Mouse (Mus musculus) thymus, adult 2 months (tissue): ENCODE results near the gene Mrap. TPM values are rescaled to one million over a fixed set of nuclear protein-coding genes. Genes with fewer than 3 reads are reported as not detected.

ENCODE experiments used
- DNase-seq: peaks from one replicate; pipeline ENCODE4 v3.0.0; 2021
- H3K27ac ChIP-seq: fragments of 200-500 bp; 2 replicates; pipeline ENCODE4 v1.5.1; 2012; ENCODE audit warnings: low read length, control low read depth; ENCODE audit not compliant: control insufficient read depth, insufficient read depth
- H3K27me3 ChIP-seq: fragments of 200-500 bp; 2 replicates; pipeline ENCODE4 v1.6.1; 2012; ENCODE audit warnings: mild to moderate bottlenecking, low read length, moderate library complexity, mixed read lengths; ENCODE audit not compliant: control insufficient read depth, insufficient read depth
- H3K36me3 ChIP-seq: fragments of 200-500 bp; 2 replicates; pipeline ENCODE4 v1.6.1; 2012; ENCODE audit warnings: mild to moderate bottlenecking, low read length, moderate library complexity; ENCODE audit not compliant: control insufficient read depth, insufficient read depth
- H3K4me1 ChIP-seq: fragments of 200-500 bp; replicated peaks from 2 replicates; pipeline ENCODE4 v1.6.1; 2012; ENCODE audit warnings: low read length; ENCODE audit not compliant: control insufficient read depth, insufficient read depth
- H3K4me3 ChIP-seq: fragments of 200-500 bp; 2 replicates; pipeline ENCODE4 v1.5.1; 2012; ENCODE audit warnings: mild to moderate bottlenecking, low read length, control low read depth, moderate library complexity; ENCODE audit not compliant: control insufficient read depth, insufficient read depth
- CTCF ChIP-seq: fragments of 200-500 bp; IDR thresholded peaks from 2 replicates; pipeline ENCODE4 v1.5.1; 2012; ENCODE audit warnings: mild to moderate bottlenecking, control low read depth, low read length, moderate library complexity, borderline replicate concordance; ENCODE audit not compliant: control insufficient read depth, poor library complexity, insufficient read depth; ENCODE audit errors: extremely low read depth
- POLR2A ChIP-seq: fragments of 200-500 bp; IDR thresholded peaks from 2 replicates; pipeline ENCODE4 v1.6.1; 2012; ENCODE audit warnings: mild to moderate bottlenecking, low read length, control low read depth, moderate library complexity; ENCODE audit not compliant: control insufficient read depth, poor library complexity, insufficient read depth; ENCODE audit errors: extremely low read depth
- WGBS: fragments of 180-500 bp; shearing (Covaris S2); methylation state at CpG from one replicate; pipeline ENCODE4 v1.1.7; 2018; 5-methylcytosine and 5-hydroxymethylcytosine counted together
- polyA plus RNA-seq: library from polyadenylated mRNA; depleted of rRNA; stranded (reverse); fragments of >200 nt; gene quantifications from 2 replicates; pipeline ENCODE4 v1.2.3, GENCODE M21; 2012

Mrap gene
- polyA plus RNA-seq, 1 experiment: 41.1 TPM

DNA sequence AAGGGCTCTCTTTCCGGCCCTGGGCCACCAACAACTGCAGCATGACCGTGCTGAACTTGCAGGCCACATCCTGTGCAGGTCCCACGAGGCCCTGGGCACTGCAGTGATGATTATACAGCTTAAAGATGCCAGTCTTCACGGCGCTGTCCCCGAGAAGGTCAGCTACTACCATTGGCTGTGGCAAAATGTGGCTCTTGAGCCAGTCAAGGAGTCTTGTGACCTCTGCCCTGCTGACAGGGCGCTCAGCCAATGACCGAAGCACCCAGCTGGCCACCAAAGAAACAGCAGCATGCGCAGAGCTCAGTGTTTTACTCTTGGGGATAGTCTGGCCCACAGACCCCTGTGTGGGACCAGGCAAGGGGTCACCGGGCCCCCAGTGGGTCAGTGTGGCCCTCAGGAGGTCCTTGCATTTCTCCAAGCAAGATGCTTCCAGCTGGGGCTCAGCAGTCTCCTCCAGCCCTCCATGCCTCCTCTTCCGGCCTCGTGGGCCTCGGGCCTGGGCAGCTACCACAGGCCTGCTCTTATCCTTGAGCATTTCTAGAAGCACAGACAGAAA is 15.5 kb downstream of the Mrap start:
- WGBS: 92% methylated on average over 13 of the region's 13 CpGs
- Histone ChIP-seq H3K36me3 (0 out of 2 replicates have a peak, but pooled peaks cover 5% of the 10 kb centered on the region), H3K27me3 (no peaks in the 10 kb centered on the region), H3K27ac (no peak overlapping the region), H3K4me1 (no peaks in the 10 kb centered on the region), H3K4me3 (no peak overlapping the region)
- no peak for TF ChIP-seq POLR2A
- no peak for TF ChIP-seq CTCF
- DNase-seq: no peak

DNA sequence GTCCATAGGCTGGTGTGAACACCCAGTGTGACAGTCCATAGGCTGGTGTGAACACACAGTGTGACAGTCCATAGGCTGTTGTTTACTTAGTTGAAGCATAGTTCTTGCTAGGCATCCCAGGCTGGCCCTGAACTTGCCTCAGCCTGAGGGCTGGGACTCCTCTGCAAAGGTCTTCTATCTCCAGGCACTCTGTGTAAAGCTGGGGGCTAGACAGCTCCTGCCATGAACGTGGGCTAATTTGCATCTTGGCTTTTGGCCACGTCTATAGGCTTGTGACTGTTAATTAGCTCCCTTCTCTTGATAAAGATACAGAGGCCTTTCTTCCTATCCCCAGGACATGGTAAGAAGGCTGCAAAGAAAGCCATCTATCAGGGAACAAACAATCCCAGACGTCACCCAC is 21.3 kb downstream of the Mrap start:
- TF ChIP-seq POLR2A: no peak
- no peak for TF ChIP-seq CTCF
- Histone ChIP-seq H3K4me3 (no peak overlapping the region), H3K27ac (no peak overlapping the region), H3K36me3 (peaks cover 9% of the 10 kb centered on the region; the same call in 1 of the 2 replicates), H3K4me1 (no peaks in the 10 kb centered on the region), H3K27me3 (no peaks in the 10 kb centered on the region)
- DNase-seq: no peak
- WGBS: 88% methylated on average over 3 of the region's 3 CpGs

DNA sequence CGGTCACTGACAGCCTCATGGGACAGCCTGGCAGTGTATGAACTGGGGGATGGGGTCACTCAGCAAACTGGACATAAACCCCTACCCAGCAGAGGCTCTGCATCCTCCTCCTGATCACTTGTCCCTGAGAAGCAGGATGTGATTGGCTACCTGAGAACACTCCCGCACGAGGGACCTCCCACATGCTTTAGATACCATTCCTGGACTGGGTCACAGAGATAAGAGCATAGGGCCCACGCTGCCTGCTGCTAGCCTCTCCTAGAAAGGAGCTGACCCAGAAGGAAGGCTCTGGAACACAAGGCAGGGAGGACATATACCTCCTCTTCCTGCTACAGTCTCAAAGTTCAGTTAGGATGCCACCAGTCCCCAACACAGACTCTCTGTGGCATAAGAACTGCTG is 22.5 kb downstream of the Mrap start:
- no peak for DNase-seq
- H3K27me3 ChIP-seq: no peaks in the 10 kb centered on the region
- no peak overlapping the region for H3K27ac ChIP-seq
- H3K36me3 ChIP-seq: peaks cover 9% of the 10 kb centered on the region; the same call in 1 of the 2 replicates
- no peaks in the 10 kb centered on the region for H3K4me1 ChIP-seq
- H3K4me3 ChIP-seq: no peak overlapping the region
- 92% methylated on average over 4 of the region's 4 CpGs for WGBS
- TF ChIP-seq POLR2A (no peak), CTCF (no peak)

DNA sequence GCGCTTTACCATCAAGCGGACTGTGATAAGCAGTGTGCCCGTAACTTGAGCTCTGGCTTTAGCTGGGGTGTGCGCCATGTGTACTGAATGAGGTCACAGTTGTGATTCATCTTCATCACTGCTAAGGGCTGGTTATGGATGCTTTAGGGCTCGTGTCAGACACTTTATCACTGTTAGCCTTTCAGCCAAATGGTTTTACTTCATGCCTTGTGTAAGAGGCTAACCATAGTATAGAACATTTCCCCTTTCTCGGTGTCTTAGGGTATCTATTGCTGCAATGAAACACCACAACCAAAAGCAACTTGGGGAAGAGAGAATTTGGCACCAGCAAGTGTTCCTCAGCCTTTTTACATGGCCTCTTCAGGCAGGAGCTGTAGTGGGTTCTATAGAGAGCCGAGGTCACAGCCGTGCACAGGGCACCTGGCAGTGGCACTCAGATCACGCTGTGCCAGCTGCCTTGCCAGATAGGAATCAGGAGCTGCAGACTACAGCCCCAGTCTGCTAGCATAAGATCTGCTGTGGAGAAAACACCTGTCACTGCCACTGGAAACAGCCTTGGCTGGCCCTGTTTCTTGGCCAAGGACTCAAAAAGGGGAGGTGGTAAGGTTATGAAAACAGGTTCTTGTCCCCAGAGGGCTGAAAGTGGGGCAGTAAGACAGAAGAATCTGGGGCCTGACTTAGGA is 27.3 kb downstream of the Mrap start:
- no peaks in the 10 kb centered on the region for H3K4me1 ChIP-seq
- no peaks in the 10 kb centered on the region for H3K27me3 ChIP-seq
- WGBS: 92% methylated on average over 9 of the region's 9 CpGs
- H3K4me3 ChIP-seq: no peak overlapping the region
- TF ChIP-seq CTCF (no peak), POLR2A (no peak)
- H3K36me3 ChIP-seq: peaks cover 11% of the 10 kb centered on the region
- H3K27ac ChIP-seq: no peak overlapping the region
- DNase-seq: no peak

DNA sequence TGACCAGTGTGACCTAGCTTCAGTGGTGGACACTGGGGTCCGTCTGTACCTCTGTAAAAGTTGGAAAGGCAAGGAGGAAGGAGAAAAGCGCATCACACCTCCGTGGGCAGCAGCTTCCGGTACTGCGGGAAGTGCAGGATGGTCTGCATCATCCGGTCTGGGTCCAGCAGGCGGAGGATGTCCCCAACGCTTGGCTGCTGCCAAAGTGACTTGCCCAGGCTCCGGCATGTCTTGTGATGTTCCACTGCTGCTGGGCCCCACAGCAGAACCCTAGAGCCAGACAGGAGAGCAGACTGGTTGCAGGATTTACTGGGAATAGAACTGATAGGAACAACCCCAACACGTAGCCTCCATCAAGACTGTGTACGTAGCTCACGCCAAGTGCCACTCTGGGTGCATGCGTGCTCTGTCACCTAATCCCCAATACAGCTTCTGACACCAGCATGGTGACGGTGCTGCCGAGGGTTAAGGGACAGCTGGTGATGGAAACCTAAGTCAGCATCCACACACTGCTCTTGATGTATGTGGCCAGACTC is 29.0 kb downstream of the Mrap start:
- Histone ChIP-seq H3K27me3 (no peaks in the 10 kb centered on the region), H3K4me3 (no peak overlapping the region), H3K27ac (no peak overlapping the region), H3K4me1 (no peaks in the 10 kb centered on the region), H3K36me3 (peaks cover 8% of the 10 kb centered on the region; the same call in 1 of the 2 replicates)
- WGBS: 98% methylated on average over 15 of the region's 15 CpGs
- DNase-seq: no peak
- TF ChIP-seq POLR2A (no peak), CTCF (no peak)

DNA sequence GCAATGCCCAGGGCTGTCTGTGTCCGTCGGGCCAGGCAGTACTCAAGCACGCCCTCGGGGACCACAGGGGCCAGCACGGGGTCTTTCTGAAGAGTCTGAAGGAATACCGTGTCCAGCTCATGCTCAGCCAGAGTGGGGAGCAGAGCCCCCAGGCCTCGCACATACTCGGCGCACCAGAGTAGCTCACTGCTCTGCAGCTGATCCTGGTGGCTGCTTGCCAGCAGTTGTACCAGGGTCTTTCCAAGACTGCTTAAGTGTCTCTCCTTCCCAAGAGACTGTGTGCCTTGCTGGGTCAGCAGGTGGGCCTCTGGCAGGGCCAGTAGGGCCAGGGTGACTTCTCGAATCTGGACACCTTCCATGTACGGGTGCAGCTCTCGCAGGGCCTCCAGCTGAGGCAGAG is 36.2 kb downstream of the Mrap start:
- 97% methylated on average over 12 of the region's 12 CpGs for WGBS
- no peak for DNase-seq
- Histone ChIP-seq H3K4me3 (no peak overlapping the region), H3K27me3 (no peaks in the 10 kb centered on the region), H3K36me3 (peaks cover 6% of the 10 kb centered on the region; the same call in 1 of the 2 replicates), H3K4me1 (no peaks in the 10 kb centered on the region), H3K27ac (no peak overlapping the region)
- TF ChIP-seq POLR2A (no peak), CTCF (no peak)
